Mouse (Mus musculus): ENCODE results near the gene Arpp21. TPM values are rescaled to one million over a fixed set of nuclear protein-coding genes. Genes with fewer than 3 reads are reported as not detected.
A peak's percentile ranks its signal among the peaks of the same experiment; 100 is the strongest.

Arpp21 gene
- total and polyA plus RNA-seq, 3 experiments: 0.99 to 1.3 (median 1.0) TPM

DNA sequence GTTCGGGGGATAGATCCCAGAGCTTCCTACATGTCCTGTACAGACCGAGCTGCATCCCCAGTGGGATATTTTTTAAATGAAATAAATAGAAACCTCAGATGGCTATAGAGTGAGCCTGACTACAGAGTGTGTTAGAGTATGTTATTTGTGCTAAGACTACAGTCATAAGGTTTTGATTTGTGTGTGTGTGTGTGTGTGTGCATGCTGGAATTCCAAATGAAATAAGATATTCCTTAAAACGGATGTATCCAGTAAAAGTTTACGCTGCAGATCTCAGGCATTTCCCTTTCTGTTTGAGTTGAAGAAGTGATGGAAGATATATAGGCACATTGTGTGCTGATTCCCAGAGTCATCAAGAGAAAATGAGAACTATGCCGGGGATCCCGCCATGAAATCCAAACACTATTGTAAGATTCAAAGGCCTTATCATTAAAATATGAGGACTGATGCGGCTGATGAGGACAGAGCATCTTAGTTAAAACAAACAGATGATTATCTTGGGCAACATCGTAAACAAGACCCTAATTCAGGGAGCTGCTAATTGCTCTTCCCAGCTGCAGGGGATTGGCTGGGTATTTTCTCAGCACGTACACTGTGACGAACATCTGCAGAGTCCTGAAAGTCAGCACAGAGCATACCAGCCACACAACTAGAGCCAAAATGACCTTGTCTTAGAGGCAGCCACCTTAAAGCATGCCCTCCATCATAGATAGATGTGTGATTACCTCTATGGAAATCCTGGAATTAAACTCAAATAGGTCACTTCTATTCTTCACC lies 20.5 kb downstream of the Arpp21 start:
- no peaks in the 10 kb centered on the region for H3K36me3 ChIP-seq (ENCODE audit: control insufficient read depth, insufficient read depth, low read length)
- no peaks in the 10 kb centered on the region for H3K27me3 ChIP-seq (ENCODE audit: control insufficient read depth, insufficient read depth, low read length)
- 73% methylated on average over 10 of the region's 10 CpGs for WGBS
- TF ChIP-seq CTCF (IDR thresholded peaks at IDR 0.05): no peak
- TF ChIP-seq POLR2A (IDR thresholded peaks at IDR 0.05; ENCODE audit: insufficient read depth, low read depth, low read length): no peak
- no peak for TF ChIP-seq EP300 (IDR thresholded peaks at IDR 0.05; ENCODE audit: insufficient read depth, low read depth, low read length)
- no peak overlapping the region for H3K27ac ChIP-seq
- intact Hi-C loops (cut with DNase I): no loop called here
- no peaks in the 10 kb centered on the region for H3K4me1 ChIP-seq (ENCODE audit: control insufficient read depth, insufficient read depth, low read length)
- H3K9ac ChIP-seq (ENCODE audit: low read depth, low read length): no peak overlapping the region
- DNase-seq: no peak
- no peaks in the 10 kb centered on the region for H3K79me2 ChIP-seq (replicated peaks; ENCODE audit: control insufficient read depth, insufficient read depth, low read length)
- no peak overlapping the region for H3K4me3 ChIP-seq

GRCm38 (mm10) chr9:112213411-112214255 lies 22.1 kb downstream of the Arpp21 start:
- no peaks in the 10 kb centered on the region for H3K27me3 ChIP-seq (ENCODE audit: control insufficient read depth, insufficient read depth, low read length)
- H3K36me3 ChIP-seq (ENCODE audit: control insufficient read depth, insufficient read depth, low read length): no peaks in the 10 kb centered on the region
- H3K4me1 ChIP-seq (ENCODE audit: control insufficient read depth, insufficient read depth, low read length): no peaks in the 10 kb centered on the region
- H3K79me2 ChIP-seq (replicated peaks; ENCODE audit: control insufficient read depth, insufficient read depth, low read length): no peaks in the 10 kb centered on the region
- no peak for TF ChIP-seq POLR2A (IDR thresholded peaks at IDR 0.05; ENCODE audit: insufficient read depth, low read depth, low read length)
- peak; percentile 55 for TF ChIP-seq CTCF (IDR thresholded peaks at IDR 0.05)
- intact Hi-C loops (cut with DNase I): no loop called here
- no peak for DNase-seq
- no peak overlapping the region for H3K27ac ChIP-seq
- H3K4me3 ChIP-seq: no peak overlapping the region
- WGBS: 56% methylated on average over 10 of the region's 10 CpGs
- H3K9ac ChIP-seq (ENCODE audit: low read depth, low read length): no peak overlapping the region

GRCm38 (mm10) chr9:112209803-112210202 lies 25.9 kb downstream of the Arpp21 start:
- DNase-seq: no peak
- H3K27me3 ChIP-seq (ENCODE audit: control insufficient read depth, insufficient read depth, low read length): no peaks in the 10 kb centered on the region
- no peak overlapping the region for H3K9ac ChIP-seq (ENCODE audit: low read depth, low read length)
- no peak overlapping the region for H3K27ac ChIP-seq
- TF ChIP-seq EP300 (IDR thresholded peaks at IDR 0.05; ENCODE audit: insufficient read depth, low read depth, low read length) (no peak), POLR2A (IDR thresholded peaks at IDR 0.05; ENCODE audit: insufficient read depth, low read depth, low read length) (no peak), CTCF (IDR thresholded peaks at IDR 0.05) (no peak)
- no peaks in the 10 kb centered on the region for H3K79me2 ChIP-seq (replicated peaks; ENCODE audit: control insufficient read depth, insufficient read depth, low read length)
- H3K4me1 ChIP-seq (ENCODE audit: control insufficient read depth, insufficient read depth, low read length): no peaks in the 10 kb centered on the region
- no peaks in the 10 kb centered on the region for H3K36me3 ChIP-seq (ENCODE audit: control insufficient read depth, insufficient read depth, low read length)
- intact Hi-C loops (cut with DNase I): no loop called here
- no peak overlapping the region for H3K4me3 ChIP-seq
- WGBS: 61% methylated on average over 3 of the region's 3 CpGs

DNA sequence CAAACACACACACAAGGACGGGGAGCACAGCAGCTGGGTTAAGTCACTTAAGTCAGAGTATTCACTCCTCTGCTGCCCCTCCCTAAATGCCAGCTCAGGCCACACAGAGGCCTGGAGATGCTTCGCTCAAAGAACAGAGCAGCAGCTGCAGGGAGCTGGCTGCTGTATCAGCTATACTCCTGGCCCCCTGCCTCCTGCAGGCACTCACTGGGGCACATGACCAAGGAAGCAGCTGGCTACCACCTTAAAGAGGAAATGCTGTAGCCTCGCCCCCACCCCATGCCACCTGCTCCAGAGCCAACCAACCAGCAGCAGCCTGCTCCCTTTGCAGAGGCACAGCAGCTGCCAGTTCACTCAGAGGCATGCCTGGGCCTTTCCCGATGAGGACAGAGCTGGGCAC lies 28.0 kb downstream of the Arpp21 start:
- Histone ChIP-seq H3K4me1 (ENCODE audit: control insufficient read depth, insufficient read depth, low read length) (no peaks in the 10 kb centered on the region), H3K36me3 (ENCODE audit: control insufficient read depth, insufficient read depth, low read length) (no peaks in the 10 kb centered on the region), H3K27me3 (ENCODE audit: control insufficient read depth, insufficient read depth, low read length) (no peaks in the 10 kb centered on the region), H3K9ac (ENCODE audit: low read depth, low read length) (no peak overlapping the region), H3K27ac (no peak overlapping the region), H3K79me2 (replicated peaks; ENCODE audit: control insufficient read depth, insufficient read depth, low read length) (no peaks in the 10 kb centered on the region), H3K4me3 (no peak overlapping the region)
- no peak for TF ChIP-seq POLR2A (IDR thresholded peaks at IDR 0.05; ENCODE audit: insufficient read depth, low read depth, low read length)
- no peak for TF ChIP-seq EP300 (IDR thresholded peaks at IDR 0.05; ENCODE audit: insufficient read depth, low read depth, low read length)
- TF ChIP-seq CTCF (IDR thresholded peaks at IDR 0.05): no peak
- WGBS: 26% methylated on average over 4 of the region's 4 CpGs
- DNase-seq: peak in 1 of 2 experiments; percentile 44
- intact Hi-C loops (cut with DNase I): no loop called here

- no peak for TF ChIP-seq POLR2A (IDR thresholded peaks at IDR 0.05; ENCODE audit: insufficient read depth, low read depth, low read length)
- no peak for TF ChIP-seq CTCF (IDR thresholded peaks at IDR 0.05)
- TF ChIP-seq EP300 (IDR thresholded peaks at IDR 0.05; ENCODE audit: insufficient read depth, low read depth, low read length): no peak
- Histone ChIP-seq H3K36me3 (ENCODE audit: control insufficient read depth, insufficient read depth, low read length) (no peaks in the 10 kb centered on the region), H3K27me3 (ENCODE audit: control insufficient read depth, insufficient read depth, low read length) (no peaks in the 10 kb centered on the region), H3K4me3 (no peak overlapping the region), H3K79me2 (replicated peaks; ENCODE audit: control insufficient read depth, insufficient read depth, low read length) (no peaks in the 10 kb centered on the region), H3K9ac (ENCODE audit: low read depth, low read length) (no peak overlapping the region), H3K4me1 (ENCODE audit: control insufficient read depth, insufficient read depth, low read length) (no peaks in the 10 kb centered on the region), H3K27ac (no peak overlapping the region)
- intact Hi-C loops (cut with DNase I): no loop called here
- 64% methylated on average over 6 of the region's 6 CpGs for WGBS
- DNase-seq: no peak
Measured at GRCm38 (mm10) chr9:112198296-112198695, 37.4 kb downstream of the Arpp21 start.

- no peak for TF ChIP-seq POLR2A (IDR thresholded peaks at IDR 0.05; ENCODE audit: insufficient read depth, low read depth, low read length)
- TF ChIP-seq EP300 (IDR thresholded peaks at IDR 0.05; ENCODE audit: insufficient read depth, low read depth, low read length): no peak
- no peak for TF ChIP-seq CTCF (IDR thresholded peaks at IDR 0.05)
- intact Hi-C loops (cut with DNase I): no loop called here
- DNase-seq: no peak
Measured at GRCm38 (mm10) chr9:112194049-112194448, 41.7 kb downstream of the Arpp21 start.

More at GRCm38 (mm10) chr9:112194049-112194448, 41.7 kb downstream of the Arpp21 start:
- H3K9ac ChIP-seq (ENCODE audit: low read depth, low read length): no peak overlapping the region
- H3K27ac ChIP-seq: no peak overlapping the region
- no peaks in the 10 kb centered on the region for H3K4me1 ChIP-seq (ENCODE audit: control insufficient read depth, insufficient read depth, low read length)
- H3K79me2 ChIP-seq (replicated peaks; ENCODE audit: control insufficient read depth, insufficient read depth, low read length): no peaks in the 10 kb centered on the region
- no peaks in the 10 kb centered on the region for H3K27me3 ChIP-seq (ENCODE audit: control insufficient read depth, insufficient read depth, low read length)
- H3K36me3 ChIP-seq (ENCODE audit: control insufficient read depth, insufficient read depth, low read length): no peaks in the 10 kb centered on the region
- H3K4me3 ChIP-seq: no peak overlapping the region

All from heart, adult 2 months (tissue).